Mouse (Mus musculus) liver, embryonic 11.5 days (tissue): ENCODE data around the gene Lrrtm3. TPM values are rescaled to one million over a fixed set of nuclear protein-coding genes. Genes with fewer than 3 reads are reported as not detected.
A peak's percentile ranks its signal among the peaks of the same experiment; 100 is the strongest.

ENCODE experiments used
- ATAC-seq: fragments of 200-750 bp; cut with Nextera tagmentation; replicated peaks from 2 replicates; pipeline ENCODE4 v1.8.0; 2017; ENCODE audit warnings: moderate number of reproducible peaks, mild to moderate bottlenecking, moderate TSS enrichment, moderate library complexity; ENCODE audit not compliant: low FRiP score
- DNase-seq: peaks from one replicate; pipeline ENCODE4 v3.0.0-alpha.2; 2017; ENCODE audit warnings: low spot score
- H3K27ac ChIP-seq: fragments of 300-500 bp; sonication (generic); 2 replicates; pipeline ENCODE4 v1.5.1; 2014; ENCODE audit warnings: mild to moderate bottlenecking, low read depth, low read length, control low read depth
- H3K27me3 ChIP-seq: fragments of 300-500 bp; sonication (generic); replicated peaks from 2 replicates; pipeline ENCODE4 v1.6.1; 2014; ENCODE audit warnings: low read length, mixed read lengths; ENCODE audit not compliant: control insufficient read depth, insufficient read depth
- H3K36me3 ChIP-seq: fragments of 300-500 bp; sonication (generic); 2 replicates; pipeline ENCODE4 v1.6.1; 2014; ENCODE audit warnings: mild to moderate bottlenecking, low read length, moderate library complexity, mixed read lengths; ENCODE audit not compliant: control insufficient read depth, insufficient read depth
- H3K4me1 ChIP-seq: fragments of 300-500 bp; sonication (generic); replicated peaks from 2 replicates; pipeline ENCODE4 v1.6.1; 2014; ENCODE audit warnings: low read length, mixed read lengths; ENCODE audit not compliant: control insufficient read depth, insufficient read depth
- H3K4me2 ChIP-seq: fragments of 300-500 bp; sonication (generic); 2 replicates; pipeline ENCODE4 v1.6.1; 2014; ENCODE audit warnings: mild to moderate bottlenecking, control low read depth, moderate library complexity
- H3K4me3 ChIP-seq: fragments of 300-500 bp; sonication (generic); 2 replicates; pipeline ENCODE4 v1.5.1; 2014; ENCODE audit warnings: low read depth, low read length, control low read depth
- H3K9ac ChIP-seq: fragments of 300-500 bp; sonication (generic); 2 replicates; pipeline ENCODE4 v1.6.1; 2014; ENCODE audit warnings: low read depth, low read length, control low read depth
- H3K9me3 ChIP-seq: fragments of 300-500 bp; sonication (generic); 2 replicates; pipeline ENCODE4 v1.6.1; 2016; ENCODE audit warnings: low read length, inconsistent platforms, mixed read lengths; ENCODE audit not compliant: control insufficient read depth
- WGBS: fragments of 180-500 bp; shearing (Covaris S2); extraction: QIAGEN DNeasy Blood & Tissue Kit; methylation state at CpG from one replicate; pipeline ENCODE4 v1.1.7; 2014; 5-methylcytosine and 5-hydroxymethylcytosine counted together
- polyA plus RNA-seq: library from polyadenylated mRNA; unstranded; fragments of >200 nt; fragmentation: Nextera tagmentation; extraction: Ambion mirVana; gene quantifications from 2 replicates; pipeline ENCODE4 v1.2.1, GENCODE M21; 2014

Gene Lrrtm3
- polyA plus RNA-seq, result 0.43 and 0.52 TPM in 2 replicates

GRCm38 (mm10) chr10:64089680-64090460 is at the start of gene Lrrtm3:
TSS of gene Lrrtm3 (minus strand) at chr10:64090277.
- ATAC-seq, result peak; percentile 58
- 6% methylated on average over 22 of the region's 22 CpGs for WGBS

DNA sequence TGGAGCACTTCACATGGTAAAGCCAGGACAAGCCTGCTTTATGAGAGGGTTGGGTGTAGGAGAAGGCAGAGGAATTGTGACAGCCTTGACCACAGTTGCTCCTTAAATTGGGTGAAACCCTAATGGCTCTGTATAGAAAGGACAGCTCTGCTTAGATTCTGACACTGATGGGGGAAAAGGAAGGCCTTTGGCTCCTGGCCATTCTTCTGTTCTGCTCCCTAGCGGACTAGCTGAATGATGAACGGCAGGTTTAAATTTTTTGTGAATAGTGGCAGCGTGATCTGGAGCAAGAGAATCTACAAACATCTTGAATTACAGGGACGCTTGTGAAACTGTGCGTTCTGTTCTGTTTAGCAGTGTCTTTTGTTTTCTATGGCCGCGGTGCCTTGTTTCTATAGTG is 45.4 kb upstream of the Lrrtm3 start:
- no peak overlapping the region for H3K4me3 ChIP-seq
- H3K27ac ChIP-seq, result no peak overlapping the region
- no peak overlapping the region for H3K9ac ChIP-seq
- H3K4me1 ChIP-seq, result no peaks in the 10 kb centered on the region
- H3K27me3 ChIP-seq, result no peaks in the 10 kb centered on the region
- ATAC-seq (no peak), DNase-seq (no peak)
- H3K36me3 ChIP-seq, result no peaks in the 10 kb centered on the region
- 83% methylated on average over 7 of the region's 7 CpGs for WGBS
- H3K4me2 ChIP-seq, result no peak overlapping the region
- no peaks in the 10 kb centered on the region for H3K9me3 ChIP-seq

More at GRCm38 (mm10) chr10:64089680-64090460, at the start of gene Lrrtm3:
- Histone ChIP-seq H3K9ac (no peak within 1 kb of the TSS), H3K36me3 (no peaks in the 10 kb centered on the region), H3K27me3 (peaks cover 25% of the 10 kb centered on the region), H3K4me3 (0 out of 2 replicates have a peak within 1 kb of the TSS, but pooled peaks have one; percentile 7), H3K27ac (no peak within 1 kb of the TSS), H3K4me2 (peak within 1 kb of the TSS; percentile 51), H3K9me3 (no peaks in the 10 kb centered on the region), H3K4me1 (no peaks in the 10 kb centered on the region)
- peak; percentile 38 for DNase-seq

GRCm38 (mm10) chr10:64133461-64133860 is 43.4 kb upstream of the Lrrtm3 start:
- H3K27ac ChIP-seq, result no peak overlapping the region
- 65% methylated on average over 3 of the region's 3 CpGs for WGBS
- H3K9me3 ChIP-seq, result no peaks in the 10 kb centered on the region
- no peaks in the 10 kb centered on the region for H3K27me3 ChIP-seq
- ATAC-seq (no peak), DNase-seq (no peak)
- no peak overlapping the region for H3K4me3 ChIP-seq
- no peak overlapping the region for H3K4me2 ChIP-seq
- no peak overlapping the region for H3K9ac ChIP-seq
- no peaks in the 10 kb centered on the region for H3K4me1 ChIP-seq
- no peaks in the 10 kb centered on the region for H3K36me3 ChIP-seq

GRCm38 (mm10) chr10:64130397-64131150 is 40.5 kb upstream of the Lrrtm3 start:
- Histone ChIP-seq H3K36me3 (no peaks in the 10 kb centered on the region), H3K27me3 (no peaks in the 10 kb centered on the region), H3K4me3 (no peak overlapping the region), H3K4me2 (no peak overlapping the region), H3K4me1 (no peaks in the 10 kb centered on the region), H3K9ac (no peak overlapping the region), H3K27ac (no peak overlapping the region), H3K9me3 (no peaks in the 10 kb centered on the region)
- WGBS, result 83% methylated on average over 15 of the region's 15 CpGs
- no peak for ATAC-seq
- DNase-seq, result no peak

- Histone ChIP-seq H3K36me3 (no peaks in the 10 kb centered on the region), H3K4me3 (no peak overlapping the region), H3K4me2 (no peak overlapping the region), H3K9me3 (no peaks in the 10 kb centered on the region), H3K9ac (no peak overlapping the region), H3K27me3 (no peaks in the 10 kb centered on the region), H3K4me1 (no peaks in the 10 kb centered on the region), H3K27ac (no peak overlapping the region)
- WGBS, result 67% methylated on average over 3 of the region's 3 CpGs
- ATAC-seq (no peak), DNase-seq (no peak)
Measured at GRCm38 (mm10) chr10:64118833-64119232, 28.8 kb upstream of the Lrrtm3 start.

DNA sequence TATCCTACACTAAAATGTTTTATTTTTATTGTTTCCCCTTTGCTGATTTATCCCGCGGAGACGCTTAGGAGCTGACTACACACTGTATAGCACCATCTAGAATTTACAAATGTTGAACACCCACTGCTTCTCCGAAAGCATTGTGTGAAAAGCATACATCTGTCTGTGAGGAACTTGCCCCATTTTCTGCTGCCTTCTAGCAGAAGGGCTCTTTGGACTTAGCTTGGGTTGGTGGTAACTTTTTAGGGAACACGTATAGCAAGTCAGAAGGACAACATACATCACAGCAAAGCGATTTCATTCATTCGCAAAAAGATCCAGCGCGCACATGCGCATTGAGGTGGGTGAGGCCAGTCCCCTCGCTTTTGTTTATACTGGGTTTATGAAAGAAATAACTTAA is 25.2 kb upstream of the Lrrtm3 start:
- no peaks in the 10 kb centered on the region for H3K27me3 ChIP-seq
- H3K27ac ChIP-seq, result no peak overlapping the region
- H3K9ac ChIP-seq, result no peak overlapping the region
- no peak overlapping the region for H3K4me2 ChIP-seq
- DNase-seq (no peak), ATAC-seq (no peak)
- H3K4me3 ChIP-seq, result no peak overlapping the region
- H3K4me1 ChIP-seq, result no peaks in the 10 kb centered on the region
- no peaks in the 10 kb centered on the region for H3K36me3 ChIP-seq
- 90% methylated on average over 11 of the region's 11 CpGs for WGBS
- no peaks in the 10 kb centered on the region for H3K9me3 ChIP-seq

GRCm38 (mm10) chr10:64096532-64096931 is 6.5 kb upstream of the Lrrtm3 start:
- DNase-seq (no peak), ATAC-seq (no peak)
- WGBS, result 92% methylated on average over 1 of the region's 1 CpGs
- Histone ChIP-seq H3K9ac (no peak overlapping the region), H3K36me3 (no peaks in the 10 kb centered on the region), H3K4me1 (no peaks in the 10 kb centered on the region), H3K27ac (no peak overlapping the region), H3K4me2 (no peak overlapping the region), H3K27me3 (no peaks in the 10 kb centered on the region), H3K4me3 (no peak overlapping the region), H3K9me3 (no peaks in the 10 kb centered on the region)

GRCm38 (mm10) chr10:64088774-64089460 is 1.2 kb downstream of the Lrrtm3 start:
- WGBS, result 30% methylated on average over 19 of the region's 19 CpGs
- ATAC-seq, result no peak
- no peak overlapping the region for H3K9ac ChIP-seq

More at GRCm38 (mm10) chr10:64088774-64089460, 1.2 kb downstream of the Lrrtm3 start:
- Histone ChIP-seq H3K27me3 (peaks cover 25% of the 10 kb centered on the region), H3K4me3 (no peak overlapping the region), H3K4me1 (no peaks in the 10 kb centered on the region), H3K36me3 (no peaks in the 10 kb centered on the region), H3K27ac (no peak overlapping the region), H3K4me2 (no peak overlapping the region), H3K9me3 (no peaks in the 10 kb centered on the region)
- DNase-seq, result no peak
